Mouse (Mus musculus) ES-Bruce4 (cell line): ENCODE results near the gene Gpr156. TPM values are rescaled to one million over a fixed set of nuclear protein-coding genes. Genes with fewer than 3 reads are reported as not detected.

Experiments
- H3K27ac ChIP-seq: 2 replicates; pipeline ENCODE4 v1.5.1; 2012; ENCODE audit warnings: low read length, inconsistent platforms; ENCODE audit not compliant: insufficient read depth
- H3K27me3 ChIP-seq: 2 replicates; pipeline ENCODE4 v1.6.1; 2012; ENCODE audit warnings: mild to moderate bottlenecking, low read length, inconsistent platforms; ENCODE audit not compliant: control insufficient read depth, poor library complexity, insufficient read depth, severe bottlenecking
- H3K36me3 ChIP-seq: 2 replicates; pipeline ENCODE4 v1.6.1; 2012; ENCODE audit warnings: inconsistent platforms, mild to moderate bottlenecking, low read length, moderate library complexity; ENCODE audit not compliant: control insufficient read depth, poor library complexity, insufficient read depth, severe bottlenecking
- H3K4me1 ChIP-seq: one replicate; pipeline ENCODE4 v1.8.1; 2011; ENCODE audit warnings: low read length; ENCODE audit not compliant: control insufficient read depth, insufficient read depth
- H3K4me3 ChIP-seq: 2 replicates; pipeline ENCODE4 v1.5.1; 2011; ENCODE audit warnings: low read depth, mild to moderate bottlenecking, low read length
- H3K9ac ChIP-seq: 2 replicates; pipeline ENCODE4 v1.6.1; 2012; ENCODE audit warnings: low read depth, mild to moderate bottlenecking, inconsistent platforms; ENCODE audit not compliant: poor library complexity, severe bottlenecking
- H3K9me3 ChIP-seq: replicated peaks from 2 replicates; pipeline ENCODE4 v1.6.1; 2012; ENCODE audit warnings: mild to moderate bottlenecking, low read length, inconsistent platforms; ENCODE audit not compliant: control insufficient read depth, poor library complexity, insufficient read depth, severe bottlenecking
- CTCF ChIP-seq: IDR thresholded peaks from one replicate; pipeline ENCODE4 v1.8.1; 2011; ENCODE audit warnings: low read depth, low read length
- EP300 ChIP-seq: IDR thresholded peaks from 2 replicates; pipeline ENCODE4 v1.6.1; 2011; ENCODE audit warnings: low read depth, low read length; ENCODE audit not compliant: insufficient read depth
- POLR2A ChIP-seq: IDR thresholded peaks from one replicate; pipeline ENCODE4 v1.8.1; 2011; ENCODE audit warnings: low read length; ENCODE audit not compliant: insufficient read depth
- polyA plus RNA-seq: library from polyadenylated mRNA; stranded (reverse); fragments of >200 nt; gene quantifications from 2 replicates; pipeline ENCODE4 v1.2.4, GENCODE M21; 2011; ENCODE audit warnings: low read depth; ENCODE audit not compliant: missing spikeins, insufficient read depth, insufficient read length

Gpr156 gene
- polyA plus RNA-seq, 1 experiment = not detected

DNA sequence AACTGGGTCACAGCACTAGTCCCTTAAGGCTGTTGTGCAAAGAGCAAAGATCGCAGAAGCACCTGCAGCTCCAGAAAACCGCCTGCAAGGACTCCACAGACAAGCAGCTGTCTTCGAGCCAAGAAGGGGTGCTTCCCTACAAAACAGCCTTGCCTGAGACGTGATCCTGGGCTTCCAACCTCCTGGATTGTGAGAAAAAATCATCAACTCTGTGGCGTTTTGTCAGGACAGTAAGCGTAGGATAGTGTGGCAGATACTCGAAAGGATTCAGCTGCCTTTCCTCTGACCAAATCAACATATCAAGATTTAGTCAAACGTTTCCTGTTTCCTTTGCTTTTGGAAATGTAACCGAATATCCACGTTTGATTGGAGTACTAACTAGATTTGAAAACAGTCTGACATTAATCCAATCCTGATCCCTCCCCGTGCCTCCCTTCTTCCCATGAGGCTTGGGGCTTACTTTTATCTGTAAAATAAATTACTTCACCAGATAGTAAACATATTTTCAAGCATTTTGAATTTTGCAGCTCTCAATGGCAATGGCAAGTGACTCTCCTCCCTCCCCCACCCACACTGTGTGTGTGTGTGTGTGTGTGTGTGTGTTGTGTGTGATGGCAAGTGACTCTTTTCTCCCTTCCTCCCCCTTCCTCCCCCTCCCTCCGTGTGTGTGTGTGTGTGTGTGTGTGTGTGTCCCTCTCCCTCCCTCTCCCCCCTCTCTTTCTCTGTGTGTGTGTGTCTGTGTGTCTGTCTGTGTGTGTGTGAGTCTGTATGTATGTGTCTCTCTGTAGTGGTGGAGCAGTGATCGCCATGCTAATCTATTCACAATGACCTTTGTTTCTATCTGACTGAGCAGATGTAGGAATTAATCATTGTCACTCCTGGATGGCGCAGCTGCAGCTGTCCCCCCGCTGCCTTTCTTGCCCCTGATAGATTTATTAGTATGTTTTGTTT is 47.3 kb downstream of the Gpr156 start:
- Histone ChIP-seq H3K4me3 (no peak overlapping the region), H3K36me3 (no peaks in the 10 kb centered on the region), H3K27me3 (no peaks in the 10 kb centered on the region), H3K4me1 (no peaks in the 10 kb centered on the region), H3K9me3 (no peaks in the 10 kb centered on the region), H3K9ac (no peak overlapping the region), H3K27ac (no peak overlapping the region)
- TF ChIP-seq CTCF = no peak
- TF ChIP-seq POLR2A = no peak
- TF ChIP-seq EP300 = no peak

DNA sequence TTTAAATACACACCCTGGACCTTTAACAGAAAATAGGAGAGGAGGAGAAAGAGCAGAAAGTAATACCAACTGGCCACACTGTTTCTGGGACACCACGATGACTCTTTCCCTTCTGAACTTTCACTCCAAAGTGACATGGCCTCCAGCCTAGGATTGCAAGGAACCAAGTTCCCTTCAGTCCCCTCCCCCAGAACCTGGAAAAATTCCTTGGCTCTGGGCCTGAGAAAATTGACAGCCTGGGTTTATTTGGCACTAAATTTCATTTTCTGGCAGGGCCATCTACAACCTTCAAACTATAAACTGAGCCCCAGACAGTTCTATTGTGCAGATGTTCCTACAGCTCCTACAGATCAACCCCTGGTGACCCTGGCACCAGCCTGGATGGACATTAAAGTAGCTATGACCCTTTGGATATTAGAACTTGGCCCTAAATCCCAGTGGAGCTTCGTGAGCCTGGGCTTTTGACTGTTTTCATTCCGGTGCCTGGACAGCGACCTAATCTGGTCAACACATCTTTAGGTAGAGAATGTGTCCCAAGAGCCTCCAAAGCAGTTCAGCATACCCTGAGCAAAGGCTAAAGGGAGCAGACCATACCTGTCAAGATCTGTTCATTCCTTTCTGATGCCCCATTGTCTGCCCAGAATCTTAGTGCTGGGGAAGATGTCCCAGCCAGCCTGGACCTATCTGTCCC is 48.2 kb downstream of the Gpr156 start:
- TF ChIP-seq EP300 (no peak), CTCF (no peak), POLR2A (no peak)
- Histone ChIP-seq H3K9ac (no peak overlapping the region), H3K27me3 (no peaks in the 10 kb centered on the region), H3K9me3 (no peaks in the 10 kb centered on the region), H3K36me3 (no peaks in the 10 kb centered on the region), H3K27ac (no peak overlapping the region), H3K4me1 (no peaks in the 10 kb centered on the region), H3K4me3 (no peak overlapping the region)

DNA sequence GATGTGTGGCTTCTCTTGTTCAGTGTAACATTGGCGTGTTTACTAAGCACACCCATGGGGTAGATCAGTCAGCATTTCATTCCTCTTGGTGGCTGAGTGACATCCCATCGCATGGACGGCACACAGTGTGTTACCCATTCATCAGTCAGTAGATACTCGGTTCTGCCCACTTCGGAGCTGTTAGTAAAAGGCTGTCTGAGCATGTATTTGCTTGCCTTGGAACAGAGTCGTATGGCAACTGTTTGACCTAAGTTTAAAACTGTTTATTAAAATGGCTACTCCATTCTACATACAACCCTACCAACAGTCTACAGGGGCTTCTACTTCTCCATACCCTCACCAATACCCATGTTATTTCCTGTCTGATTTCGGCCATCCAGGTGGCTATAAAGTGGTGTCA is 50.6 kb downstream of the Gpr156 start:
- Histone ChIP-seq H3K4me3 (no peak overlapping the region), H3K27me3 (no peaks in the 10 kb centered on the region; the same call in 1 of the 2 replicates)

GRCm38 (mm10) chr16:37967415-37967814 is 51.1 kb downstream of the Gpr156 start:
- no peaks in the 10 kb centered on the region for H3K4me1 ChIP-seq

More for the DNA sequence above, 50.6 kb downstream of the Gpr156 start:
- no peaks in the 10 kb centered on the region for H3K9me3 ChIP-seq
- H3K36me3 ChIP-seq = no peaks in the 10 kb centered on the region
- H3K4me1 ChIP-seq = no peaks in the 10 kb centered on the region
- TF ChIP-seq POLR2A (no peak), CTCF (no peak), EP300 (no peak)
- H3K27ac ChIP-seq = no peak overlapping the region
- no peak overlapping the region for H3K9ac ChIP-seq

GRCm38 (mm10) chr16:37971522-37971921 is 55.2 kb downstream of the Gpr156 start:
- Histone ChIP-seq H3K9ac (no peak overlapping the region), H3K4me3 (no peak overlapping the region), H3K4me1 (no peaks in the 10 kb centered on the region), H3K27me3 (no peaks in the 10 kb centered on the region; the same call in 1 of the 2 replicates), H3K27ac (no peak overlapping the region), H3K36me3 (no peaks in the 10 kb centered on the region), H3K9me3 (no peaks in the 10 kb centered on the region)
- TF ChIP-seq CTCF = no peak
- TF ChIP-seq EP300 = no peak
- TF ChIP-seq POLR2A = no peak

More at GRCm38 (mm10) chr16:37967415-37967814, 51.1 kb downstream of the Gpr156 start:
- no peak for TF ChIP-seq EP300
- no peak for TF ChIP-seq POLR2A
- TF ChIP-seq CTCF = no peak
- H3K36me3 ChIP-seq = no peaks in the 10 kb centered on the region
- H3K27ac ChIP-seq = no peak overlapping the region
- H3K9me3 ChIP-seq = no peaks in the 10 kb centered on the region
- H3K4me3 ChIP-seq = no peak overlapping the region
- no peaks in the 10 kb centered on the region; the same call in 1 of the 2 replicates for H3K27me3 ChIP-seq
- no peak overlapping the region for H3K9ac ChIP-seq
